ENCODE assay signal across 13 mouse cellular contexts in the genomic region with DNA sequence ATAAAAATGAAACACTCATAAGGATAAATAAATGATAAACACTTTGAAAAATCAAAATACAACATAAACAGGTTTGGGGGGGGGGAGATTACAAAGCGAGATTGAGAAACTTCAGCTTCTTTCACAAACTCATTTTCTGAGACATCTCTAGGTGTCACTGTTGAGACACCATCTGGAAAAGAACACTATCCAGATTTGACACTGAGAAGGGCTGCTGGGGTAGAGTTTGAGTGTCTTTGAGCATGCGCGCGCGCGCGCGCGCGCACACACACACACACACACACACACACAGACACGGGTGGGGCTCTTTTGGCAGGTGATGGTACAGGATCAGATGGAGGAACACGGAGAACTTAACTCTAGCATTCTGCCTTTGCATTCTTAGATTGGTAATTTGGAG.
DNase-seq lines count a peak whose midpoint lies in the region; ATAC-seq and TF ChIP-seq lines count a peak whose summit lies in the region.
"Had no signal": no experiment of that assay in that cellular context is flagged by ENCODE, and none has a peak within 500 bp of the region (broad histone marks: within the 10 kb centered on the region; RNA-seq: fewer than 3 reads in every experiment).

No protein-coding gene starts in this region.

- H3K36me3 ChIP-seq in intestine, postnatal 0 days (ENCODE audit: control insufficient read depth, insufficient read depth) = no peaks in the 10 kb centered on the region
- no peaks in the 10 kb centered on the region for H3K36me3 ChIP-seq in intestine, embryonic 15.5 days
- H3K36me3 ChIP-seq: embryonic facial prominence, embryonic 12.5 days; G1E; heart, embryonic 15.5 days had no signal

- no peaks in the 10 kb centered on the region for H3K4me1 ChIP-seq in intestine, postnatal 0 days (replicated peaks; ENCODE audit: control insufficient read depth, insufficient read depth, low read length)
- no peaks in the 10 kb centered on the region for H3K4me1 ChIP-seq in intestine, embryonic 15.5 days (replicated peaks)
- H3K4me1 ChIP-seq: embryonic facial prominence, embryonic 12.5 days; heart, embryonic 15.5 days had no signal

- no peak overlapping the region for H3K4me3 ChIP-seq in intestine, postnatal 0 days (ENCODE audit: low read depth, low read length)
- no peak overlapping the region for H3K4me3 ChIP-seq in intestine, embryonic 15.5 days (replicated peaks)
- H3K4me3 ChIP-seq: embryonic facial prominence, embryonic 12.5 days; gastrocnemius, adult 2 months; heart, embryonic 15.5 days had no signal

- 80% methylated on average over 12 of the region's 12 CpGs for WGBS in intestine, postnatal 0 days
- WGBS in intestine, embryonic 15.5 days = 89% methylated on average over 12 of the region's 12 CpGs

- DNase-seq in ES-CJ7 (ENCODE audit: low read depth, low spot score) (peak; percentile 25), R1 (ENCODE audit: low read depth, low spot score) (peak; percentile 7)
- DNase-seq in left cerebral cortex, postnatal 14 days (ENCODE audit: low spot score in 2 of 2) = peak; percentile 11 to 50
- no peak for DNase-seq in urinary bladder, postnatal 36 days (ENCODE audit: low spot score in 2 of 2)
- DNase-seq in gastrocnemius, postnatal 14 days = no peak
- DNase-seq: adrenal gland, adult 8-10 months; gastrocnemius, adult 2 months; kidney, adult 11 months had no signal

- no peak overlapping the region for H3K4me2 ChIP-seq in intestine, postnatal 0 days (replicated peaks; ENCODE audit: low read depth)
- H3K4me2 ChIP-seq in intestine, embryonic 15.5 days (replicated peaks) = no peak overlapping the region
- H3K4me2 ChIP-seq: embryonic facial prominence, embryonic 12.5 days; heart, embryonic 15.5 days had no signal

- no peaks in the 10 kb centered on the region for H3K27me3 ChIP-seq in intestine, postnatal 0 days (replicated peaks; ENCODE audit: control insufficient read depth, insufficient read depth, low read length)
- H3K27me3 ChIP-seq in intestine, embryonic 15.5 days (replicated peaks) = no peaks in the 10 kb centered on the region
- H3K27me3 ChIP-seq: embryonic facial prominence, embryonic 12.5 days; heart, embryonic 15.5 days had no signal

- intact Hi-C loops in left cerebral cortex, postnatal 14 days (cut with DNase I) = no loop called here
- intact Hi-C loops in gastrocnemius, postnatal 14 days (cut with DNase I; ENCODE audit: low total_unique reads) = no loop called here

- no peak overlapping the region for H3K9ac ChIP-seq in intestine, postnatal 0 days (ENCODE audit: low read depth, low read length)
- H3K9ac ChIP-seq in intestine, embryonic 15.5 days = no peak overlapping the region
- H3K9ac ChIP-seq: embryonic facial prominence, embryonic 12.5 days; heart, embryonic 15.5 days had no signal

- ATAC-seq in intestine, postnatal 0 days = no peak
- ATAC-seq in intestine, embryonic 15.5 days = no peak

- no peak overlapping the region for H3K27ac ChIP-seq in intestine, postnatal 0 days (ENCODE audit: low read depth, low read length)
- no peak overlapping the region for H3K27ac ChIP-seq in intestine, embryonic 15.5 days
- H3K27ac ChIP-seq: embryonic facial prominence, embryonic 12.5 days; gastrocnemius, adult 2 months; heart, embryonic 15.5 days had no signal

- H3K9me3 ChIP-seq in intestine, postnatal 0 days (ENCODE audit: control insufficient read depth) = no peaks in the 10 kb centered on the region
- no peaks in the 10 kb centered on the region for H3K9me3 ChIP-seq in intestine, embryonic 15.5 days
- H3K9me3 ChIP-seq: embryonic facial prominence, embryonic 12.5 days had no signal

- TF ChIP-seq CTCF in intestine, postnatal 0 days (IDR thresholded peaks at IDR 0.05; ENCODE audit: low read depth) = peak; percentile 31

Comparison
In these comparisons a context has a peak if more than half of its experiments do, and no peak if none do; other contexts are left out.
1. DNase-seq: peak in ES-CJ7 (single experiment), R1 (single experiment) and left cerebral cortex, postnatal 14 days (2 of 2); none in urinary bladder, postnatal 36 days (0 of 2) and gastrocnemius, postnatal 14 days (single experiment).